Mouse (Mus musculus): ENCODE data around the gene Dst.

Gene Dst

DNA sequence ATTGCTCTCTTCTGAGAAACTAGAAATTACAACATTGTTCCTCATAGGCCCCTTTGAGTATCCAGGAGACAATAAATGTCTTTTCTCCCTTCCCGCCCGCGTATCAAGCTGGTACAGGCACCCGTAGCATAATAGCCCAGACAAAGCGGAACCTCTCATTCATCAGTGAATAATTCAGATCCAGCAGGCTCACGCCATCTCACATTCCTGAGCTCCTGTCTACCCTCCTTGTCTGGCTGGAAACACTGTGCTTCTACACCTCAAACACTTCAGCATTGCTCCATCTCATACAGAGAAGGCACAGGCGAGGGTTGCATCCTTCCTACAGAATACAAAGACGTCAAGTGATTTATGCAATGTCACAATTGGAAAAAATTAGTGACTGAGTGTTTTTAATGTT lies 23.8 kb downstream of the Dst start:
- no peak for DNase-seq (ENCODE audit: low read depth)

- no peak for DNase-seq (ENCODE audit: low read depth)
These were observed 24.2 kb downstream of the Dst start for GRCm38 (mm10) chr1:33932196-33932595.

DNA sequence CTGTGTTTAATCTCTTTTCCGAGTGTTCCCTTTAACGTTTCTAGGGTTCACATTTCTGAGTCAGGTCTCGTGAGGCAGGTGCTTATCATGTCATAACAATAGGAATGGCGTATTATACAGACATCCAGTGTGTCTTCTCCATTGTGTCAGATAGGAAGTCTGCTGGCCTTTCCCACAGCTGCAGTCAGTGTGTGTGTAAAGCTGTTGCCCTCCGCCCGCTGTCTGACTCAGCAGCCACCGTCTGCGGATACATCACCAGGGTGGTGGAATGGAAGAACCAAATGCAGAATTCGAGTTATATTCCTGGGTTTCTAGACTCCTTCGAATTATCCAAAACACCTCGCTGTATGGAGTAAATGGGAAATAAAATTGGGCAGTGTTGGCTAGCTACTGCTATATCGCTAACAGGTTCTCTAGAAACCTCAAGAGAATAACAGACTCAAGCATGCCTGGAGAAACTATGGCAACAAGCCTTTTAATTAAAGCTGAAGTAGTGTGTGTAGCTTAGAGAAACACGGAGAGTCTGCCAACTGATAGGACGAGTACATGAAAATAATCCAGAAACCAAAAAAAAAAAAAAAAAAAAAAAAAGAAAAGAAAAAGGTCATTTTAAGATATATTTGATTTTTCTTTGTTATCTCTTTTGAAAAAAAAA lies 24.9 kb downstream of the Dst start:
- no peak for DNase-seq (ENCODE audit: low read depth)

GRCm38 (mm10) chr1:33935946-33936345 lies 27.9 kb downstream of the Dst start:
- no peak for DNase-seq (ENCODE audit: low read depth)

DNA sequence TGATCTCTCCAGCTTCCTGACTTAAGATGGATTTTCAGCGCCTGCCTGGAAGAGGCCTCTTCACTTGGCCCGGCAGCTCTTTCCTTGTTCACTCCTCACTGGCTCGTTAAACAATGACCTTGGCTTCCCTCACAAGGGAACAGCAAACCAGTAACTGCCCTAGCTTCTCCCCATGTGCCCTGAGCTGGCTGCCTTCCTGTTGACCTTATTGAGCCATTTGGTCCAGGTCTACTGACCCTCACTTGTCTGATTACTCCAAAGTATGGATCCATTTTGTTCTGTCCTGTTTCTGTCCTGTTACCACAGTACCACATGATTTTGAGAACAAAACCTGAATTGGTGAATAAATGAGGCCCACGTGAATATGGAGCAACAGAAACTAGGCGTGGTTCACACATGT lies 31.8 kb downstream of the Dst start:
- DNase-seq (ENCODE audit: low read depth), result no peak

- no peak for DNase-seq (ENCODE audit: low read depth)
These were observed 32.4 kb downstream of the Dst start for GRCm38 (mm10) chr1:33940364-33940928.

DNA sequence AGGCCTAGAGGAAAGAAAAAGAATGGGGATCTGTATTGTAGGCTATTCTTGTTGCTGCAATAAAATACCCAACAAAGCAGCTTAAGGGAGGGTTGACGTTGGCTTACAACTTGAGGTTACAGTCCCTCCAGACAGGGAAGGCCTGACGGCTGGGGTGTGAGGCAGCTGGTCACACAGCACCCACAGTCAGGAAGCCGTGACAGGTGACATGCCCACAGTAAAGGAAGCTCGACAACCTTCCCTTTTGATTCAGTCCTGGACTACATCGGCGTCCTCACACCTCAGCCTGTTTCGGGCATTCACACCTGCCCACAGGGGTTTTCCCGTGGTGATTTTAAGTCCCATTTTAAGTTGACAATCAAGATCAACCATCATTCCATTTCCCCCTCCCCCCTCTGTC lies 34.6 kb downstream of the Dst start:
- DNase-seq (ENCODE audit: low read depth), result peak; percentile 6

DNA sequence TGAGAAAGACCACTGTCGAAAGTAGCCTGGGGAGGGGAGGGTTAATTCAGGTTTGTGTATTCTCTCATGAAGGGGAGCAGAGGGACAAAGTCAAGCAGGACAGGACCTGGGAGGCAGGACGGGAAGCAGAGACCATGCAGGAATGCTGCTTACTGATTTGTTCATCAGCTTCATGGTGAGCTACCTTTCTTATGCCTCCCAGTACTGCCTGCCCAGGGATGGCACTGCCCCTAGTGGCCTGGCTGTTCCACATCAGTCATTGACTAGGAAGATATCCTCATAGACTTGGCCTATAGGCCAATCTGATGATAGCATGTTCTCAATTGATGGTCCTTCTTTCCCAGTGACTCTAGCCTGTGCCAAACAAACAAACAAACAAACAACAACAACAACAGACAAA lies 35.9 kb downstream of the Dst start:
- DNase-seq (ENCODE audit: low read depth), result no peak

- no peak for DNase-seq (ENCODE audit: low read depth)
These were observed 37.1 kb downstream of the Dst start for GRCm38 (mm10) chr1:33944977-33945750.

GRCm38 (mm10) chr1:33945756-33946155 lies 37.7 kb downstream of the Dst start:
- DNase-seq (ENCODE audit: low read depth), result no peak

- DNase-seq (ENCODE audit: low read depth), result no peak
These were observed 38.8 kb downstream of the Dst start for GRCm38 (mm10) chr1:33946601-33947395.

GRCm38 (mm10) chr1:33947838-33948237 lies 39.8 kb downstream of the Dst start:
- no peak for DNase-seq (ENCODE audit: low read depth)

- no peak for DNase-seq (ENCODE audit: low read depth)
These were observed 40.5 kb downstream of the Dst start for GRCm38 (mm10) chr1:33948511-33948910.

GRCm38 (mm10) chr1:33955626-33956025 lies 47.6 kb downstream of the Dst start:
- no peak for DNase-seq (ENCODE audit: low read depth)

DNA sequence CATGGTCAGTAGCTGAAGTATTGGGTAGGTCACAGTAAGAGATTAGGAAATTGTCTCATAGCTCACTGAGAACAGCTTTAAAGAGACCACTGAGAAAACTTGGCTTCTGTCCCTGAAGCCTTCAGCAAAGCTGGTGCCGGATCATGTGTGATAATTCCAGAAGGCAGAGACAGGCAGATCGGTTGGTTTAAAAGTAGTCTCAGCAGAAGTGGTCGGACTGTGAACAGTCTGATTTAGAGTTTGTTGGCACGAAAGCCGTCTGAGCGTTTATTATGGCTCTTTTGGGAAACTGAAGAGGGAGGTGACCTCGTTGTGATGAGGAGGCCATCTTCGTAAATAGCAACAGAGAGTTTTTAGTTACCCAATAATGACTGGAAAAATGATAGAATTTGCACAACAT lies 52.4 kb downstream of the Dst start:
- no peak for DNase-seq (ENCODE audit: low read depth)

DNA sequence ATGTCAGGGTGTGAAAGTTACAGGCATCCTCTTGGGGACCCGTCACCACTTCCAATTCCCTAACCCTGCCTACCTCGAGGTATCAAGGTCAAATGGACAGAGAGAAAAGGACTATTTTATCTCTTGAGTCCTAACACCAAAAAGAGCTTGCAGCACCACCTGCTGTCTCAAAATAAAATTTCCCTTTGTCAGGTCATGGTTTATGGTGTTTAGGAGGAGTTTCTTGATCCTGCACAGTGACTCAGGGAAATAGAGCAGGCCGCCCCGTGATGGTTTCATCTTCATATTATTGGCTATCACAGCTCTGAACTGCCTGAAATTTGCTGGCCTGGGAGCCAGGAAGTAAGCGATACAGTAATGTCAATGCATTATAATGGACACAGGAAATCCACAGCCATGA lies 56.6 kb downstream of the Dst start:
- peak; percentile 49 for DNase-seq (ENCODE audit: low read depth)

- peak; percentile 3 for DNase-seq (ENCODE audit: low read depth)
These were observed 57.8 kb downstream of the Dst start for GRCm38 (mm10) chr1:33965824-33966223.

DNA sequence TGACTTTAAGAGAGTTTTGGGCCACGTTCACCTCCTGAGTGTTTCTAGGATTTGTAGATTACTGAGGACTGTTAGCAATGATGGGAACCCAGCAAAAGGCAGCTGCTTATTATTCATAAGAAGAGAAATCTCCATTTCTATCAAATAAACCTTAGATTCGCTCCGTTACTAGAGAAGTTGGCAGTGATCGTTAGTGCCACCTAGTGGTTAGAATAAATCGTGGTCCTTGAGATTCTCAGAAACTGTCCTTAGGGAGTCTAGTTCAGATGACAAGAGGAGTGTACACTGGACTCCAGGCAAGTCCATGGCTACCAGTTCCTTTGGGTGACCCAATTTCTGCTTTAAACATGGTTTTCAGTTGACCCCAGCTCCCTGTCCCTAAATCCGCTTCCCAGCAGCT lies 58.3 kb downstream of the Dst start:
- DNase-seq (ENCODE audit: low read depth), result peak; percentile 65

- DNase-seq (ENCODE audit: low read depth), result no peak
These were observed 59.2 kb downstream of the Dst start for GRCm38 (mm10) chr1:33967206-33967605.

DNA sequence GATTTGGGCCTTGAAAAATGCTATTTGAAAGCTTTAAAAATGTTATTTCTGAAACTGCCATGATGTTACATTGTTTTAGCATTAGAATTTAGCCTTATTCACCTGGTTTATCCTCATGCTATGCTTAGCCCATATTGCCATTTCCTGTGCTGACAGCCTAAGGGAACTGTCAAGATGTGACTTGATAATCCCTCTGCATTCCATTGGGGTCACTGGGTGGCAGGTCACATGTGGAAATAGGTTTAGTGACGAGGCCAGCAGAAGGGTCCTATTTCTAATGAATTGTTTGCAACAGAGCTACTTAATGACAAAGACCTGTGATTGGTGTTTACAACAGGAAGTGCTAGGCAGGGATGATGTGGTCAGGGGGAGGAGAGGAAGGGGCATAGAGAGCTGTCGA lies 61.9 kb downstream of the Dst start:
- no peak for DNase-seq (ENCODE audit: low read depth)

GRCm38 (mm10) chr1:33974401-33974800 lies 66.4 kb downstream of the Dst start:
- no peak for DNase-seq (ENCODE audit: low read depth)

- DNase-seq (ENCODE audit: low read depth), result no peak
These were observed 67.3 kb downstream of the Dst start for GRCm38 (mm10) chr1:33975333-33975732.

DNA sequence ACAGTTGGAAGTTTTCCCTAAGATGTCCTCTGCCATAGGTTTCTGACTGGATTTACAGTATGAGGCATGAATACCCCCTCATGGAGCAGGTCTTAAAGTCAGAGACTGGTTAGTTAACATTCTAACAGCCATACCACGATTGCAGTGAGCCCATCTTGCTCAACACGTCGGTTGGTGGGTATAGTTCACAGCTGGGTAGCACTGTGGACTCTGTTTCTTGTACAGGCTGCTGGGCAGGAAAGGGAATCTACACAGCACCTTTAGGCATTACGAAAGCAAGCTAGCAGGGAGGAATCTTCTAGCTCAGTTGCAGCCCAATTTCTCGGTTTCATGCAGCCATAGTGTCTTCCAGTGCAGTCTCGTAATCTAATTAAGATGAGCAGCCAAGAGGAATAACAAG lies 69.8 kb downstream of the Dst start:
- no peak for DNase-seq (ENCODE audit: low read depth)
